Mouse (Mus musculus) hindbrain, embryonic 10.5 days (tissue): ENCODE measurements around the gene Spon2. TPM values are rescaled to one million over a fixed set of nuclear protein-coding genes. Genes with fewer than 3 reads are reported as not detected.

Experiments
- polyA plus RNA-seq: library from polyadenylated mRNA; unstranded; fragments of >200 nt; fragmentation: Nextera tagmentation; extraction: Ambion mirVana; gene quantifications from 2 replicates; pipeline ENCODE4 v1.2.1, GENCODE M21; 2016

Spon2 gene
- polyA plus RNA-seq, 1 experiment from 2014 or later, result 4.6 TPM

Other genes starting within 250 kb of the Spon2 start
- gene Ywhah, start 199.6 kb downstream of the Spon2 start, polyA plus RNA-seq, result 430 and 455 TPM in 2 replicates
- not detected in 2 replicates for gene Slc5a1, start 114.2 kb downstream of the Spon2 start, polyA plus RNA-seq
- gene Ctbp1, start 56.5 kb upstream of the Spon2 start, polyA plus RNA-seq, result 466 and 504 TPM in 2 replicates
- 154 and 164 TPM in 2 replicates for gene Maea, start 117.1 kb upstream of the Spon2 start, polyA plus RNA-seq
- gene Uvssa, start 160.1 kb upstream of the Spon2 start, polyA plus RNA-seq, result 6.1 and 6.4 TPM in 2 replicates
- 0.21 TPM in 1 of 2 replicates, not detected in the other for gene Nkx1-1, start 215.5 kb upstream of the Spon2 start, polyA plus RNA-seq